Comparison of ENCODE assay signal across 28 mouse cellular contexts in the genomic region with DNA sequence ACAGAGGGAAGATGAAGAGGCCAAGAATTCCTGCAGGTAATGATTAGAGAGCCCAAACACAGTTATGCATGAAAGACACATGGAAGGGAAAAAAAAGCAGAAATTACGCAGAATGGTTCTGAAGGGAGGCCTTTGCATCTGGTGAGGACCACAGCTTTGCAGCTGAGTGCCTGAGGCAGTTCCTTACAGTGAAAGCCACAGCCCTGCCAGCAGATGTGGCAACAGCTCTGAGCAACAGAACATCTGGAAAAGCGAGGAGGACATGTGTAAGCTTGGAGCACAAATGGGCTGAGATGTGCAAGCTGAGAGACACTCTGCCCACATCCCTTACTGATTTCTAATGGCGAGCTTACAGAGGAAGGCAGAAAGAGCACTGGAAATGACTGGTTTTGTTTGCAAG.
"Had no signal": no experiment of that assay in that cellular context is flagged by ENCODE, and none has a peak within 500 bp of the region (broad histone marks: within the 10 kb centered on the region; RNA-seq: fewer than 3 reads in every experiment).

No protein-coding gene starts in this region.

- H3K4me2 ChIP-seq: heart, embryonic 11.5 days; heart, embryonic 13.5 days; heart, embryonic 15.5 days; hindbrain, embryonic 12.5 days; hindbrain, embryonic 14.5 days; intestine, embryonic 15.5 days; kidney, embryonic 15.5 days; limb, embryonic 12.5 days; limb, embryonic 15.5 days; liver, embryonic 12.5 days had no signal

- H3K4me3 ChIP-seq: gastrocnemius, adult 2 months; heart, adult 2 months; heart, embryonic 13.5 days; heart, embryonic 15.5 days; hindbrain, embryonic 10.5 days; hindbrain, embryonic 12.5 days; intestine, embryonic 15.5 days; kidney, embryonic 15.5 days; limb, embryonic 12.5 days; limb, embryonic 15.5 days; liver, embryonic 12.5 days had no signal

- H3K9ac ChIP-seq: heart, embryonic 13.5 days; heart, embryonic 15.5 days; hindbrain, embryonic 12.5 days; hindbrain, embryonic 14.5 days; intestine, embryonic 15.5 days; kidney, embryonic 15.5 days; limb, embryonic 12.5 days; limb, embryonic 15.5 days; liver, embryonic 12.5 days; liver, embryonic 14.5 days had no signal

- H3K36me3 ChIP-seq: heart, embryonic 13.5 days; heart, embryonic 15.5 days; hindbrain, embryonic 12.5 days; intestine, embryonic 15.5 days; kidney, embryonic 15.5 days; limb, embryonic 12.5 days; limb, embryonic 15.5 days; liver, embryonic 12.5 days had no signal

- H3K9me3 ChIP-seq: heart, embryonic 13.5 days; heart, embryonic 15.5 days; intestine, embryonic 15.5 days; limb, embryonic 12.5 days; limb, embryonic 15.5 days; liver, embryonic 12.5 days had no signal

- H3K27me3 ChIP-seq: heart, embryonic 13.5 days; heart, embryonic 15.5 days; hindbrain, embryonic 12.5 days; intestine, embryonic 15.5 days; kidney, embryonic 15.5 days; limb, embryonic 12.5 days; limb, embryonic 15.5 days; liver, embryonic 12.5 days had no signal

- H3K4me1 ChIP-seq: heart, embryonic 13.5 days; heart, embryonic 15.5 days; hindbrain, embryonic 10.5 days; hindbrain, embryonic 12.5 days; intestine, embryonic 15.5 days; kidney, embryonic 15.5 days; limb, embryonic 12.5 days; limb, embryonic 15.5 days; liver, embryonic 12.5 days had no signal

- DNase-seq: gastrocnemius, adult 2 months; gastrocnemius, postnatal 10 days; gastrocnemius, postnatal 25 days; heart, adult 2 months; heart, postnatal 14 days; heart, postnatal 36 days; kidney, adult 11 months; kidney, adult 2 months; kidney, adult 9 months; kidney, postnatal 14 days; kidney, postnatal 36 days; layer of hippocampus, adult 9-11 months; layer of hippocampus, postnatal 36 days; left cerebral cortex, postnatal 4 days had no signal

- H3K27ac ChIP-seq: gastrocnemius, adult 2 months; heart, adult 2 months; heart, embryonic 13.5 days; heart, embryonic 15.5 days; hindbrain, embryonic 10.5 days; hindbrain, embryonic 12.5 days; hindbrain, embryonic 14.5 days; intestine, embryonic 15.5 days; kidney, embryonic 15.5 days; kidney, postnatal 0 days; limb, embryonic 12.5 days; limb, embryonic 15.5 days; liver, embryonic 12.5 days; liver, embryonic 14.5 days had no signal

- ATAC-seq: hindbrain, embryonic 16.5 days; intestine, embryonic 15.5 days; liver, embryonic 12.5 days had no signal
